Mouse (Mus musculus) brown adipose tissue, adult 24 weeks (tissue): ENCODE measurements around the gene Ppp4r3a. TPM values are rescaled to one million over a fixed set of nuclear protein-coding genes. Genes with fewer than 3 reads are reported as not detected.

ENCODE experiments used
- H3K27ac ChIP-seq: fragments of 200-500 bp; replicated peaks from 2 replicates; pipeline ENCODE4 v1.5.1; 2012; ENCODE audit warnings: low read depth, mild to moderate bottlenecking, low read length
- H3K4me1 ChIP-seq: fragments of 200-500 bp; 2 replicates; pipeline ENCODE4 v1.6.1; 2012; ENCODE audit warnings: low read length, mixed read lengths; ENCODE audit not compliant: control insufficient read depth, insufficient read depth, insufficient read length
- H3K4me3 ChIP-seq: fragments of 200-500 bp; 2 replicates; pipeline ENCODE4 v1.5.1; 2012; ENCODE audit warnings: low read depth, mild to moderate bottlenecking, low read length, moderate library complexity; ENCODE audit not compliant: insufficient read depth
- polyA plus RNA-seq: library from polyadenylated mRNA; stranded (reverse); fragments of >200 nt; gene quantifications from 2 replicates; pipeline ENCODE4 v1.2.4, GENCODE M21; 2012; ENCODE audit not compliant: missing spikeins, insufficient read depth, insufficient read length

Gene Ppp4r3a
- polyA plus RNA-seq, 1 experiment: 37.8 TPM

DNA sequence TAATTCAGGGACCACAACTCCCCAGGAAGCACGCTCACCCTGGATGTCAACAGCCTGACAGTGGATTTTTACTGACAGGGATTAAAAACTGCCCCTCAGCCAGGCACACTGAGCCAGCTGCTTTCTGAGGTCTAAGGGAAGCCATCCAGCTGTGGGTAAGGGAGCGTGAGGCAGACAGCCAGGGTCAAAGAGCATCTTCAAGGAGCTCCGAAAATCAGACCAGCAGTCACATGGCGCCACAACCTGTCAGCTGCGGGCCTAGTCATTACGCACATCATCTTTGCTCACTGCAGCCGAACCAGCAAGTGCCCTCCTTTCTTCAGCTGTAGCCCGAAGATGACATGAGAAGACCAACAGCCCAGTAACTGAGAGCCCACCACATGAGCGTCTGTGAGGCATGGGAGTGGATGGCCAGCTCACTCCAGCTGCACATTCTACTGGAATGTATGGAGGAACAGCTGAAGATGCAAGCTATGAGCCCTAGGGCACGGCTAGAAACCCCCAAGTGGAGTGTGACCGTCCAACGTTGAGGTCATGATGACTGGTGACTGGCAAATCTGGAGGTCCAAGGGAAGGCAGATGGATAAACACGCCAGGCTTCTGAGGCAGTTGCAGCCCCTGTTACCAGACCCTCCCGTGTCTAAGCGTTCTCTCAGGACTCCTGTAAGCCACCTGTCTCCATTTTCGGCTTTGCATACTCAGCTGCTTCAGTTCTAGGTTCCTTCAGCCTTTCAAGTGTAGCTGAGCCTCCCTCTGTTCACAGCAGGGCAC lies 87.7 kb downstream of the Ppp4r3a start:
- H3K4me1 ChIP-seq: peaks cover 24% of the 10 kb centered on the region
- no peak overlapping the region for H3K27ac ChIP-seq
- H3K4me3 ChIP-seq: no peak overlapping the region

DNA sequence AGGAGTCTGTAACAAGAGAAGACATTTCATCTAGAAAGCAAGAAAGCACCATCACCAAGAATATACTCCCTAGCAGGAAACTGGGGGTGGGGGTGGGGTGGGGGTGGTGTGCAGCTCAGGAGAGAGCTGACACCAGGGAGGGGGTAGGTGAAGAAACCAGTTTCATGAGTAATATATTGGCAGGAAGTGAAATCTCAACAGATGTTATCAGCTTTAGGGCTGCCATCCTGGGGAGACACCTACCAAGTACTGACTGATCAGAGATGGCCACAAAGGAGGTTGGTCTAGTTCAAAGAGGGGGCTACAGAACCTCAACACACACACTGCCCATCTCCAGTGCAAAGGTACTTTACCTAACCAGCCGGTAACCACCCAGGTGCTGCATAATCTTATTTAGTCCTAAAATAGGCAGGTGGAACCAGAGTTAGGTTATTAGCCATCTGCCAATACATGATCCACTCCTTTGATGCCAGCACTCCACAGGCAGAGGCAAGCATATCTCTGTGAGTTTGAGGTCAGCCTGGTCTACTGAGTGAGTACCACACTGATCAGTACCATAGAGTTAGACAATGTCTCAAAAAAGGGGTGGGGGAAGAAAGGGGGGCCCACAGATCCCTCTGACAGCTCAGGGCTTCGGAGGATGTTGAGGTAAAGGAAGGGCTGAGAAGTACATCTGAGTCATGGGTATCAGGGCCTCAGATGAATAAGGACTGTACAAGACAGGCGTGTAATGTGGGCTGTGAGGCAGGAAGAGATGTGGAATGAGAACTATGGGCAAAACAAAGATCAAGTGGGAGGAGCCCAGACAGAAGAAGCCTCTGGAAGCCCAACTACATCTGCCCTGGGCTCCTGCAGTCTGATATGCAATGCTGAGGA lies 89.1 kb downstream of the Ppp4r3a start:
- Histone ChIP-seq H3K27ac (no peak overlapping the region), H3K4me3 (no peak overlapping the region)

GRCm38 (mm10) chr12:100993146-100993545 lies 90.4 kb downstream of the Ppp4r3a start:
- H3K27ac ChIP-seq: no peak overlapping the region
- H3K4me3 ChIP-seq: no peak overlapping the region
- H3K4me1 ChIP-seq: peaks cover 16% of the 10 kb centered on the region

More for the DNA sequence above, 89.1 kb downstream of the Ppp4r3a start:
- H3K4me1 ChIP-seq: peaks cover 22% of the 10 kb centered on the region

GRCm38 (mm10) chr12:100992505-100992904 lies 91.0 kb downstream of the Ppp4r3a start:
- Histone ChIP-seq H3K4me3 (no peak overlapping the region), H3K4me1 (peaks cover 16% of the 10 kb centered on the region), H3K27ac (no peak overlapping the region)

- peaks cover 10% of the 10 kb centered on the region; the same call in 1 of the 2 replicates for H3K4me1 ChIP-seq
- no peak overlapping the region for H3K4me3 ChIP-seq
- H3K27ac ChIP-seq: no peak overlapping the region
These were observed 92.4 kb downstream of the Ppp4r3a start for GRCm38 (mm10) chr12:100991119-100991518.

DNA sequence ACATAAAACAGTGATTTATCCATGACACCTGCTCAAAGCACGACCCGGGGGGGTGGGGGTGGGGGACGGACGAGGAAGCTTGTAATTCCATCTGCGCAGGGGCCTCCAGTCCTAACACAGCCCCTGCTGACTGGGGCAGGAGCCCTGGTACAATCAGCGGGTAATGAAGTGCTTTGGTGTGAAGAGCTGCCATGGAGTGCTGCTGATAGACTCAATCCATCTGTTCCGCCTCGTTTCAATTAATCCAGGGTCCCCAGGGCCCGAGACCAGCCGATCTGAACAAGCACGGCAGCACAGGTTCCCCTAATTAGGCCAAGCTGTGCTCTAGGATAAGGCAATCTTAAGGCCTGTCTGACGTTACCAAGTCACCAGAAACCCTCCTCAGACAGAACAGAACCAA lies 93.2 kb downstream of the Ppp4r3a start:
- 0 out of 2 replicates have a peak, but pooled peaks cover 2% of the 10 kb centered on the region for H3K4me1 ChIP-seq
- no peak overlapping the region for H3K4me3 ChIP-seq
- no peak overlapping the region for H3K27ac ChIP-seq

DNA sequence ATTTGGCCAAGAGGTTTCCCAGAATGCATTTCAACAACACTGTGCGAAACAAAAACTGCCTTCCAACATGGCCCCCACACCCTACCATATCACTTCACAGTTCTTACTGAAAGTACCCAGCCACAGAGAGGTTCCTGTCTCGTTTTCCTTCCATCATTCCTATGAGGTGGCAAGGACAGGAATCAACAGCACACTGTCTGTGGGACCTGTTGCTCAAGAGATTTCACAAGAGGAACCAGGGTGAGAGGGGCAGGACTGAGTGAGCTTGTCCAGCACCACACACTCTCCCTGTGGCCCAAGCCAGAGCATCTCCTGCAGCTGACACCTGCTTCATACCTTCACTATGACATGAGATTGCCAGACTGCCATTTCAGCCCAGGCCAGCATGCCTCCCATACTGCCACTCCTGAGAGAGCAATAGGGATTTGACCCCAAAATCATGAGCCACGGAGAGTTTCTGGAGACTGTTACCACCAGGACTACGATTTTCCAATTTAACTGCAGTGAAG lies 93.7 kb downstream of the Ppp4r3a start:
- H3K27ac ChIP-seq: no peak overlapping the region

More for the DNA sequence above, 93.7 kb downstream of the Ppp4r3a start:
- H3K4me3 ChIP-seq: no peak overlapping the region
- H3K4me1 ChIP-seq: 0 out of 2 replicates have a peak, but pooled peaks cover 2% of the 10 kb centered on the region

Other genes starting within 250 kb of the Ppp4r3a start
- gene Gpr68, start 175.5 kb downstream of the Ppp4r3a start, polyA plus RNA-seq: not detected in 2 replicates
- gene Ccdc88c, start 54.6 kb downstream of the Ppp4r3a start, polyA plus RNA-seq: 2.2 and 4.0 TPM in 2 replicates